Mouse (Mus musculus): Measurements from ENCODE around the gene Arpc1a.

Arpc1a gene

DNA sequence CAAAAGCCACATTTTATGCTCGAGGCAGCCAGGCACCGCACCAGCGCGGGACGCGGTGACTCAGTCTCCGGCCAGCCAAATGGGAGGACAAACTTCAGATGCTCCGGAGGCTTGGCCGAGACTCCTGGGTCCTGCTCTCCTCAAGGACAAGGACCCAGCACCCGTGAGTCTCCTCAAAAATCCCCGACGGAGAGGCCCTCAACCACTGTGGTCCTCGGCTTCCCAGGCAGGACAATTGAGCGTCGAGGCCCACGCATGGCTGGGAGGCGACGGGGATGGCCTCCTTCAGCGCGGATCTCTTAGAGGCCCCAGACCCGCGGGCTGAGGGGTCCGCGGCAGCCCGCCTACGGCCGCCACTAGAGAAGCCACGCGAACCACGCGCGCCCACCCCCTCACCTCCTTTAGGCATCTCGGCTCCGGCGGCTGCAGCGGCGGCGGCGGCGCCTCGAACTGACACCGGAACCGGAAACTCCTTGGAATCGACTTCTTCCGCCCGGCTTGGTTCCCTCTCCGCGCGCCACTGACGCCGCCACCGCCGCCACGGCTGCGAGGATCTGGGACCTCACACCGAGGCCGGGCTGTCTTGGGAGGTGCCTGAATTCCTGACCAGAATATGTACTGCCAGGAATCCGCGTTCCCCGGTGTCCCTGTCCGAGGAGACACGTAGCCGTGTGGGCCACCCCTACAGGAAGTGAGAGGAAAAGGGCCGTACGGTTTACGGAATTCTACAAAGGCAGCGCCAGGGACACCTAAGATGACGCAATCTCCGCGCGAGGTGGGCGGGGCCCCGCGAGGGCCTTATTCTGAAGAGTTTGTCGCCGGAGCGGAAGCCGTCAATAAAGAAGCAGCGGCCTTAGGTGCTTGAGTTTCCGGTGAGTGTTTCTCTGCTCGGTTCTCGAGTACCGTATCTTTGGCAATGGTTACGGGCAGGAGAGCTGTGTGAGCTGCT is 56.2 kb downstream of the Arpc1a start, which contains the start of the genes Pdap1 and Bud31:
Pdap1 (minus strand) TSS at position 668 of the 949 bp plus-strand sequence.
Bud31 (plus strand) TSS at position 792 of the 949 bp plus-strand sequence.
- DNase-seq (ENCODE audit: low spot score): peak; percentile 95

DNA sequence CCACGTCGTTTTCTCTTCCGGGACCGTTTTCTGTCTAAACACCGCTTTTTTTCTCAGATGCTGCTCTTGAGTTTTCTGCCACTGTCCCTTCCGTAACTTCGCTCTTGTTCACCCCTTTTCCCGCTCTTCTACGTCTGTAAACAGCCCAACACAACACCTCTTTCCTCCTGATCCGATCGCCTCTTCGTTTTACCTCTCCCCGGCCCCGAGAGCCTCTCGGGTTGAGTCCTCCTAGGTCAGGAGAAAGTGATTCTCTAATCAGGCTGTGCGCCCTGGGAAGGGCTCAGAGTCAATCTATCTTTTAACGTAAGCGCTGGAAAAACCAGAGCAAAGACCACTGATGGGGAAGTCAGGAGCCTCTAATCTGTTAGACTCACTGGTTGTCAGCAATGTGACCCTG is 57.0 kb downstream of the Arpc1a start:
- DNase-seq (ENCODE audit: low spot score): no peak

GRCm38 (mm10) chr5:145147748-145148147 is 64.1 kb downstream of the Arpc1a start:
- DNase-seq (ENCODE audit: low spot score): no peak

DNA sequence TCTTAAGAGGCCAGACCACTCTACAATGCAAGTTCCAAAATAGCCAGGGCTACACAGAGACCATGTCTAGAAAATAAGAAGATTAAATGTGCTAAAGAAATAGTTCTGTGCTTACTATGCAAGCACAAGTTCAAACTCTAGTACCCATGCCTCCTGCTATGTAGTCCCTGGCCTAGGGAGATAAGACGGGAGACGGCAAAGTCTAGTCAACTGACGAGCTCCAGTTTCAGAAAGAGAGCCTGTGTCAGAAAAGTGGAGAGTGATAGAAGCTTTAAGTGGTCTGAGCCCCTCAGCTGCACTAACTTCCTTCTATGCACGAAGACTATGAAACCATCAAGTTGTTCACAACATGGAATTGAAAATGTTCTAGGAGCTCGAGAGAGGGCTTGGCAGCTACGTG is 65.7 kb downstream of the Arpc1a start:
- DNase-seq (ENCODE audit: low spot score): no peak

- DNase-seq (ENCODE audit: low spot score): no peak
These were observed 69.1 kb downstream of the Arpc1a start for GRCm38 (mm10) chr5:145152690-145153089.
